Mouse (Mus musculus) mouse embryonic stem cell (cell line): Measurements from ENCODE around the gene Csrnp2.

Source experiments
- in situ Hi-C, 2 experiments: fragments of 300-500 bp; cut with MboI; formaldehyde crosslinking; loops; 1 replicate in 1 of 2; 3 replicates in 1 of 2; pipeline ENCODE4 v1.14.3; 2019 to 2020; ENCODE audit warnings: low sequenced_read_pairs in 2 of 2, low pct_unique_long_range_greater_than_20kb in 1 of 2, mixed read lengths in 1 of 2; ENCODE audit not compliant: unreplicated experiment in 1 of 2

The Csrnp2 gene

GRCm38 (mm10) chr15:100486450-100486849 is 8.8 kb downstream of the Csrnp2 start:
- in situ Hi-C loops: no loop called here

- in situ Hi-C loops: no loop called here
Observed at GRCm38 (mm10) chr15:100485576-100485975, 9.7 kb downstream of the Csrnp2 start.

GRCm38 (mm10) chr15:100478925-100479324 is 16.4 kb downstream of the Csrnp2 start:
- in situ Hi-C loops: no loop called here

- in situ Hi-C loops: no loop called here
Observed at GRCm38 (mm10) chr15:100478351-100478750, 16.9 kb downstream of the Csrnp2 start.

GRCm38 (mm10) chr15:100473926-100474503 is 21.3 kb downstream of the Csrnp2 start:
- in situ Hi-C loops: no loop called here

GRCm38 (mm10) chr15:100470037-100470436 is 25.3 kb downstream of the Csrnp2 start:
- in situ Hi-C loops: no loop called here

GRCm38 (mm10) chr15:100469189-100469545 is 26.1 kb downstream of the Csrnp2 start:
- in situ Hi-C loops: no loop called here

GRCm38 (mm10) chr15:100468295-100469188 is 26.7 kb downstream of the Csrnp2 start, which contains the start of gene Letmd1:
Gene Letmd1 (plus strand): TSS chr15:100469023.
- in situ Hi-C loops: no loop called here

- in situ Hi-C loops: no loop called here
Observed at GRCm38 (mm10) chr15:100467738-100468137, 27.6 kb downstream of the Csrnp2 start.

- in situ Hi-C loops: no loop called here
Observed at GRCm38 (mm10) chr15:100465432-100465831, 29.9 kb downstream of the Csrnp2 start.

- in situ Hi-C loops: loop anchor here (5.0 kb wide), 2 partner anchors 149 to 214 kb away; no protein-coding TSS in a partner anchor
Observed at GRCm38 (mm10) chr15:100463712-100464111, 31.6 kb downstream of the Csrnp2 start.

- in situ Hi-C loops: loop anchor here (5.0 kb wide), 2 partner anchors 150 to 215 kb away; no protein-coding TSS in a partner anchor
Observed at GRCm38 (mm10) chr15:100462086-100462485, 33.2 kb downstream of the Csrnp2 start.

- in situ Hi-C loops: loop anchor here (5.0 kb wide), 2 partner anchors 151 to 216 kb away; no protein-coding TSS in a partner anchor
Observed at GRCm38 (mm10) chr15:100461646-100462045, 33.6 kb downstream of the Csrnp2 start.

GRCm38 (mm10) chr15:100460942-100461341 is 34.3 kb downstream of the Csrnp2 start:
- in situ Hi-C loops: loop anchor here (5.0 kb wide), 2 partner anchors 151 to 216 kb away; no protein-coding TSS in a partner anchor

GRCm38 (mm10) chr15:100458055-100458454 is 37.2 kb downstream of the Csrnp2 start:
- in situ Hi-C loops: no loop called here

- in situ Hi-C loops: no loop called here
Observed at GRCm38 (mm10) chr15:100457340-100457739, 37.9 kb downstream of the Csrnp2 start.

GRCm38 (mm10) chr15:100456356-100456991 is 38.8 kb downstream of the Csrnp2 start:
- in situ Hi-C loops: no loop called here

GRCm38 (mm10) chr15:100452486-100452885 is 42.8 kb downstream of the Csrnp2 start:
- in situ Hi-C loops: no loop called here

- in situ Hi-C loops: no loop called here
Observed at GRCm38 (mm10) chr15:100451245-100451644, 44.0 kb downstream of the Csrnp2 start.
